27 mouse cellular contexts compared by ENCODE assay signal in genomic region chrX:101370573-101370972, GRCm38 (mm10). TPM values are rescaled to one million over a fixed set of nuclear protein-coding genes. Genes with fewer than 3 reads are reported as not detected.
DNase-seq lines count a peak whose midpoint lies in the region; ATAC-seq and TF ChIP-seq lines count a peak whose summit lies in the region.
"Had no signal": no experiment of that assay in that cellular context is flagged by ENCODE, and none has a peak within 500 bp of the region (broad histone marks: within the 10 kb centered on the region; RNA-seq: fewer than 3 reads in every experiment).

No protein-coding gene starts in this region.

- H3K4me2 ChIP-seq in liver, embryonic 12.5 days = no peak overlapping the region
- no peak overlapping the region for H3K4me2 ChIP-seq in liver, embryonic 16.5 days (ENCODE audit: low read depth, low read length)
- H3K4me2 ChIP-seq in liver, postnatal 0 days (ENCODE audit: low read depth, low read length) = no peak overlapping the region
- H3K4me2 ChIP-seq in midbrain, postnatal 0 days (ENCODE audit: low read depth, low read length, poor library complexity, severe bottlenecking) = no peak overlapping the region
- H3K4me2 ChIP-seq: embryonic facial prominence, embryonic 12.5 days; forebrain, embryonic 13.5 days; forebrain, embryonic 15.5 days had no signal

- no peaks in the 10 kb centered on the region for H3K9me3 ChIP-seq in liver, embryonic 12.5 days (replicated peaks)
- H3K9me3 ChIP-seq in liver, embryonic 16.5 days (replicated peaks; ENCODE audit: control insufficient read depth, low read length) = no peaks in the 10 kb centered on the region
- no peaks in the 10 kb centered on the region for H3K9me3 ChIP-seq in liver, postnatal 0 days (ENCODE audit: low read length)
- H3K9me3 ChIP-seq in midbrain, postnatal 0 days (ENCODE audit: low read length) = no peaks in the 10 kb centered on the region
- H3K9me3 ChIP-seq: embryonic facial prominence, embryonic 10.5 days; embryonic facial prominence, embryonic 12.5 days; forebrain, embryonic 13.5 days; forebrain, embryonic 15.5 days; G1E had no signal

- WGBS in liver, adult 2 months = 30% methylated on average over 3 of the region's 3 CpGs
- WGBS in liver, embryonic 12.5 days (ENCODE audit: insufficient replicate concordance) = 70% methylated on average over 3 of the region's 3 CpGs
- WGBS in liver, embryonic 16.5 days (ENCODE audit: insufficient replicate concordance) = 47% methylated on average over 3 of the region's 3 CpGs
- WGBS in liver, postnatal 0 days (ENCODE audit: insufficient replicate concordance) = 58% methylated on average over 3 of the region's 3 CpGs
- WGBS in midbrain, postnatal 0 days = 72% methylated on average over 3 of the region's 3 CpGs

- no peak overlapping the region for H3K4me3 ChIP-seq in liver, adult 2 months (ENCODE audit: insufficient read depth, low read depth, low read length)
- no peak overlapping the region for H3K4me3 ChIP-seq in liver, embryonic 12.5 days
- no peak overlapping the region for H3K4me3 ChIP-seq in liver, embryonic 16.5 days (ENCODE audit: low read depth, low read length)
- H3K4me3 ChIP-seq in liver, postnatal 0 days (ENCODE audit: low read depth, low read length) = no peak overlapping the region
- no peak overlapping the region for H3K4me3 ChIP-seq in midbrain, postnatal 0 days (ENCODE audit: low read depth, low read length)
- H3K4me3 ChIP-seq: embryonic facial prominence, embryonic 10.5 days; embryonic facial prominence, embryonic 12.5 days; forebrain, embryonic 13.5 days; forebrain, embryonic 15.5 days had no signal

- peak; percentile 37; the same call in 1 of the 2 replicates for TF ChIP-seq EP300 in liver, postnatal 0 days (IDR thresholded peaks at IDR 0.05; ENCODE audit: low read depth)

- no peak for TF ChIP-seq CTCF in liver, adult 2 months (IDR thresholded peaks at IDR 0.05; ENCODE audit: low read depth, low read length)
- TF ChIP-seq CTCF in liver, postnatal 0 days (IDR thresholded peaks at IDR 0.05; ENCODE audit: low read depth) = no peak
- no peak for TF ChIP-seq CTCF in midbrain, postnatal 0 days (IDR thresholded peaks at IDR 0.05)

- no peaks in the 10 kb centered on the region for H3K79me2 ChIP-seq in liver, adult 2 months (ENCODE audit: control insufficient read depth, insufficient read depth, low read length)

- H3K27ac ChIP-seq in liver, adult 2 months (replicated peaks; ENCODE audit: insufficient read depth, low read depth, low read length) = peak overlapping the region; percentile 85
- no peak overlapping the region for H3K27ac ChIP-seq in liver, embryonic 12.5 days
- H3K27ac ChIP-seq in liver, embryonic 16.5 days (ENCODE audit: low read length) = no peak overlapping the region
- peak overlapping the region; percentile 68 for H3K27ac ChIP-seq in liver, postnatal 0 days (ENCODE audit: low read depth)
- H3K27ac ChIP-seq in midbrain, postnatal 0 days (ENCODE audit: low read depth, low read length) = no peak overlapping the region
- H3K27ac ChIP-seq: embryonic facial prominence, embryonic 10.5 days; embryonic facial prominence, embryonic 12.5 days; forebrain, embryonic 13.5 days; forebrain, embryonic 15.5 days had no signal

- no peaks in the 10 kb centered on the region for H3K36me3 ChIP-seq in liver, adult 2 months (ENCODE audit: control insufficient read depth, insufficient read depth, low read length)
- no peaks in the 10 kb centered on the region for H3K36me3 ChIP-seq in liver, embryonic 12.5 days
- no peaks in the 10 kb centered on the region for H3K36me3 ChIP-seq in liver, embryonic 16.5 days (ENCODE audit: control insufficient read depth, insufficient read depth)
- H3K36me3 ChIP-seq in liver, postnatal 0 days (replicated peaks; ENCODE audit: insufficient read depth, low read length) = no peaks in the 10 kb centered on the region
- no peaks in the 10 kb centered on the region for H3K36me3 ChIP-seq in midbrain, postnatal 0 days (ENCODE audit: insufficient read depth, low read length)
- H3K36me3 ChIP-seq: embryonic facial prominence, embryonic 10.5 days; embryonic facial prominence, embryonic 12.5 days; forebrain, embryonic 15.5 days; G1E had no signal

- peak; percentile 88 for DNase-seq in liver, adult 2 months (ENCODE audit: extremely low read depth, low read depth, low spot score)
- no peak for DNase-seq in liver
- DNase-seq in liver, postnatal 0 days = peak; percentile 46
- no peak for DNase-seq in midbrain, postnatal 0 days (ENCODE audit: low spot score)
- DNase-seq in right cerebral cortex, postnatal 25 days = no peak
- DNase-seq: adrenal gland, adult 8-10 months; adrenal gland, postnatal 14 days; adrenal gland, postnatal 36 days; B cell, adult 2 months; cerebellum, adult 11-12 months; cerebellum, adult 2 months; cerebellum, adult 9-10 months; cerebellum, postnatal 10 days; cerebellum, postnatal 25 days had no signal

- H3K27me3 ChIP-seq in liver, adult 2 months (ENCODE audit: control insufficient read depth, insufficient read depth, low read length) = no peaks in the 10 kb centered on the region
- H3K27me3 ChIP-seq in liver, embryonic 12.5 days (replicated peaks) = peaks cover 12% of the 10 kb centered on the region; the same call in 1 of the 2 replicates
- H3K27me3 ChIP-seq in liver, embryonic 16.5 days (ENCODE audit: control insufficient read depth, insufficient read depth, low read depth, low read length) = no peaks in the 10 kb centered on the region
- no peaks in the 10 kb centered on the region for H3K27me3 ChIP-seq in liver, postnatal 0 days (ENCODE audit: insufficient read depth, low read length)
- H3K27me3 ChIP-seq in midbrain, postnatal 0 days (ENCODE audit: insufficient read depth, low read length) = no peaks in the 10 kb centered on the region
- H3K27me3 ChIP-seq: CH12.LX; forebrain, embryonic 13.5 days; forebrain, embryonic 15.5 days had no signal

- peaks cover 13% of the 10 kb centered on the region for H3K4me1 ChIP-seq in liver, adult 2 months (ENCODE audit: control insufficient read depth, insufficient read depth, low read length)
- H3K4me1 ChIP-seq in liver, embryonic 12.5 days = no peaks in the 10 kb centered on the region
- H3K4me1 ChIP-seq in liver, embryonic 16.5 days (ENCODE audit: control insufficient read depth, low read depth, low read length) = no peaks in the 10 kb centered on the region
- peaks cover 3% of the 10 kb centered on the region for H3K4me1 ChIP-seq in liver, postnatal 0 days (ENCODE audit: insufficient read depth)
- no peaks in the 10 kb centered on the region for H3K4me1 ChIP-seq in midbrain, postnatal 0 days (ENCODE audit: insufficient read depth, low read length)
- H3K4me1 ChIP-seq: embryonic facial prominence, embryonic 10.5 days; embryonic facial prominence, embryonic 12.5 days; forebrain, embryonic 13.5 days; forebrain, embryonic 15.5 days had no signal

- ATAC-seq in liver, embryonic 12.5 days = no peak
- ATAC-seq in liver, embryonic 16.5 days (ENCODE audit: low read depth) = peak; percentile 27; the same call in 1 of the 2 replicates
- ATAC-seq in liver, postnatal 0 days = peak; percentile 95
- no peak for ATAC-seq in midbrain, postnatal 0 days (ENCODE audit: low FRiP score)
- ATAC-seq: activated CD4-positive, CD25-positive, alpha-beta regulatory T cell, adult 4 months; CD4-positive, CD25-positive, alpha-beta regulatory T cell, adult 4 months; forebrain, embryonic 13.5 days; forebrain, embryonic 15.5 days; Patski had no signal

- no peak overlapping the region for H3K9ac ChIP-seq in liver, adult 2 months (ENCODE audit: low read depth, low read length)
- no peak overlapping the region for H3K9ac ChIP-seq in liver, embryonic 12.5 days
- H3K9ac ChIP-seq in liver, embryonic 16.5 days (ENCODE audit: low read depth, low read length) = no peak overlapping the region
- H3K9ac ChIP-seq in liver, postnatal 0 days (replicated peaks) = no peak overlapping the region
- H3K9ac ChIP-seq in midbrain, postnatal 0 days (replicated peaks; ENCODE audit: low read length, poor library complexity, severe bottlenecking) = no peak overlapping the region
- H3K9ac ChIP-seq: embryonic facial prominence, embryonic 12.5 days; forebrain, embryonic 13.5 days; forebrain, embryonic 15.5 days had no signal

- TF ChIP-seq POLR2A in liver, adult 2 months (IDR thresholded peaks at IDR 0.05; ENCODE audit: extremely low read depth, insufficient read depth, low read length) = no peak

RNA-seq across cellular contexts. Expression of gene Gjb1, which starts 5.6 kb away (rescaled TPM):
- total RNA-seq in liver, adult 2 months (2014; rRNA removed) = 656 and 716 TPM in 2 replicates
- 1,676 and 1,804 TPM in 2 replicates for polyA plus RNA-seq in liver, adult 2 months (2012; rRNA removed)
- polyA plus RNA-seq in liver, embryonic 12.5 days (2016; fragmentation: Nextera tagmentation; extraction: Ambion mirVana) = 39.3 and 40.7 TPM in 2 replicates
- 147 and 174 TPM in 2 replicates for polyA plus RNA-seq in liver, embryonic 16.5 days (2015; fragmentation: Nextera tagmentation; extraction: Ambion mirVana)
- polyA plus RNA-seq in liver, postnatal 0 days (2015; fragmentation: Nextera tagmentation; extraction: Ambion mirVana) = 420 and 460 TPM in 2 replicates
- total RNA-seq in midbrain, postnatal 0 days (2014; rRNA removed) = 1.5 and 2.1 TPM in 2 replicates
- polyA plus RNA-seq in midbrain, postnatal 0 days (2015; fragmentation: Nextera tagmentation; extraction: Ambion mirVana) = 1.7 and 2.4 TPM in 2 replicates
- total RNA-seq: adrenal gland, adult 18-20 months; CH12.LX; G1E had no signal
- polyA plus RNA-seq: activated CD4-positive, CD25-positive, alpha-beta regulatory T cell, adult 4 months; CD4-positive, CD25-positive, alpha-beta regulatory T cell, adult 4 months; embryonic facial prominence, embryonic 10.5 days; embryonic facial prominence, embryonic 12.5 days; forebrain, embryonic 11.5 days; G1E had no signal

RNA-seq across cellular contexts. Expression of gene Zmym3, which starts 50.1 kb away (rescaled TPM):
- 6.8 and 8.5 TPM in 2 replicates for total RNA-seq in liver, adult 2 months (2014; rRNA removed)
- 7.0 and 9.1 TPM in 2 replicates for polyA plus RNA-seq in liver, adult 2 months (2012; rRNA removed)
- polyA plus RNA-seq in liver, embryonic 12.5 days (2016; fragmentation: Nextera tagmentation; extraction: Ambion mirVana) = 9.4 and 10.9 TPM in 2 replicates
- polyA plus RNA-seq in liver, embryonic 16.5 days (2015; fragmentation: Nextera tagmentation; extraction: Ambion mirVana) = 6.1 and 6.5 TPM in 2 replicates
- polyA plus RNA-seq in liver, postnatal 0 days (2015; fragmentation: Nextera tagmentation; extraction: Ambion mirVana) = 4.0 and 5.3 TPM in 2 replicates
- total RNA-seq in midbrain, postnatal 0 days (2014; rRNA removed) = 226 and 247 TPM in 2 replicates
- 117 and 129 TPM in 2 replicates for polyA plus RNA-seq in midbrain, postnatal 0 days (2015; fragmentation: Nextera tagmentation; extraction: Ambion mirVana)

RNA-seq across cellular contexts. Expression of gene Nono, which starts 58.5 kb away (rescaled TPM):
- 76.9 and 83.3 TPM in 2 replicates for total RNA-seq in liver, adult 2 months (2014; rRNA removed)
- polyA plus RNA-seq in liver, adult 2 months (2012; rRNA removed) = 36.5 and 38.4 TPM in 2 replicates
- 193 and 200 TPM in 2 replicates for polyA plus RNA-seq in liver, embryonic 12.5 days (2016; fragmentation: Nextera tagmentation; extraction: Ambion mirVana)
- polyA plus RNA-seq in liver, embryonic 16.5 days (2015; fragmentation: Nextera tagmentation; extraction: Ambion mirVana) = 93.5 and 101 TPM in 2 replicates
- polyA plus RNA-seq in liver, postnatal 0 days (2015; fragmentation: Nextera tagmentation; extraction: Ambion mirVana) = 59.7 and 61.7 TPM in 2 replicates
- total RNA-seq in midbrain, postnatal 0 days (2014; rRNA removed) = 223 and 265 TPM in 2 replicates
- 175 and 176 TPM in 2 replicates for polyA plus RNA-seq in midbrain, postnatal 0 days (2015; fragmentation: Nextera tagmentation; extraction: Ambion mirVana)

Comparison
In these comparisons a context has a peak if more than half of its experiments do, and no peak if none do; other contexts are left out.
1. DNase-seq: peak in liver, adult 2 months (single experiment) and liver, postnatal 0 days (single experiment); none in liver (single experiment), midbrain, postnatal 0 days (single experiment) and right cerebral cortex, postnatal 25 days (single experiment).
2. H3K27ac ChIP-seq: peak in liver, adult 2 months (single experiment) and liver, postnatal 0 days (single experiment); none in liver, embryonic 12.5 days (single experiment), liver, embryonic 16.5 days (single experiment) and midbrain, postnatal 0 days (single experiment).
3. ATAC-seq: peak in liver, embryonic 16.5 days (single experiment) and liver, postnatal 0 days (single experiment); none in liver, embryonic 12.5 days (single experiment) and midbrain, postnatal 0 days (single experiment).
4. RNA of gene Gjb1, which starts 5.6 kb away (polyA plus RNA-seq): 1,676 to 1,804 TPM in liver, adult 2 months, 420 to 460 TPM in liver, postnatal 0 days, 147 to 174 TPM in liver, embryonic 16.5 days and 39.3 to 40.7 TPM in liver, embryonic 12.5 days; 1.7 to 2.4 TPM in midbrain, postnatal 0 days; every median in the first group is over 10 times any median in the second.